Mouse (Mus musculus) lung, adult 2 months (tissue): ENCODE data around the gene Aurkb.

Source experiments
- CTCF ChIP-seq: fragments of 200-500 bp; IDR thresholded peaks from 2 replicates; pipeline ENCODE4 v1.5.1; 2011; ENCODE audit warnings: mild to moderate bottlenecking, low read length, control low read depth; ENCODE audit not compliant: insufficient read depth
- POLR2A ChIP-seq: fragments of 200-500 bp; IDR thresholded peaks from 2 replicates; pipeline ENCODE4 v1.6.1; 2011; ENCODE audit warnings: low read depth, mild to moderate bottlenecking, control low read depth, low read length, borderline replicate concordance; ENCODE audit errors: extremely low read depth

DNA sequence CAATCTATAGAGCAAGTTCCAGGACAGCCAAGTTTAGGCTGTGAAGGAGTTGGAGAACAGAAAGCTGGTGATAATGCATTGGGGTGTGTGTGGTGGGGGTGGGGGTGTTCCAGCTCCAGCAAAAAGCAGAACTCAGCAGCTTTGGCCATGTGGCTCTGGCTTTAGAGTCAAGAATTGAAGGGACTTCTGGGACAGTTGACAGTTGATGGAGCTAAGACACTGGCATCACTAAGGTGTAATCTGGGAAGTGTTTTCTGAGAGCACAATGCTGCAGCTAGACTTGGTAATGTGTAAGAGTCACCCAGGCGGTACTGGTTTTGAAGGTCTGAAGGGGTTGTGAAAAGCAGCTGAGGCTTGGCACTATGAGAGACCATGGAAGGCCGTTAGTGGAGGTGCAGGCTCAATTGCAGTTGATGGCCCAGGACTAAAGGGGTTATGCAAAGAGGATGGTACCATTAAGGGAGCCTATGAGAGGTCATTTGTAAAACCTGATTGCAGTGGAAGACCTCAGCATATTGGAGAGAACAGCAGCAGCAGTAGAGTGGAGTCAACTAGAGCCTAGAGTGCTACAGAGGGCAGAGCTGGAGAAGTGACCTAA lies 7.5 kb downstream of the Aurkb start:
- TF ChIP-seq POLR2A = no peak
- TF ChIP-seq CTCF = no peak
